Mouse (Mus musculus): ENCODE measurements at regions not wholly inside any gene's neighbourhood (a gene's known extent, or its start where the extent isn't known, plus 50 kb on each side); places are given as distances from the start of the nearest gene placed in this dataset.
"Not testable (repeated sequence)": the region's sequence is repeated elsewhere in the genome, so short reads cannot be mapped to it uniquely, and the experiment has no call there.

DNA sequence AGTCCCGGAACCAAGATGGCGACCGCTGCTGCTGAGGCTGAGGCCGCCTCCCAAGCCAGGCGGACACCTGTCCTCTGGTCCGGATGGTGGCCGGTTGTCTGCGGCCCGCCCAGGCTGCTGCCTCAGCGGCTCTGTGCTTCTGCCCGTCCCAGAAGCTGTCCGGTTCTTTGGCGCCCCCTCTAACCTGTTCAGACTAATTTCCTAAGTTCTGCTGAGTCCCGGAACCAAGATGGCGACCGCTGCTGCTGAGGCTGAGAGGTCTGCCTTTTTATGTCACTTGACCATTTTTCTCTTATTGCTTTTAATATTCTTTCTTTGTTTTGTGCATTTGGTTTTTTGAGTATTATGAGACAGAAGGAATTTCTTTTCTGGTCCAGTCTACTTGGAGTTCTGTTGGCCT is 140.4 kb downstream of the Gm11077 start:
- WGBS: 94% methylated on average over 11 of the region's 16 CpGs
- H3K9ac ChIP-seq: not testable (repeated sequence)

DNA sequence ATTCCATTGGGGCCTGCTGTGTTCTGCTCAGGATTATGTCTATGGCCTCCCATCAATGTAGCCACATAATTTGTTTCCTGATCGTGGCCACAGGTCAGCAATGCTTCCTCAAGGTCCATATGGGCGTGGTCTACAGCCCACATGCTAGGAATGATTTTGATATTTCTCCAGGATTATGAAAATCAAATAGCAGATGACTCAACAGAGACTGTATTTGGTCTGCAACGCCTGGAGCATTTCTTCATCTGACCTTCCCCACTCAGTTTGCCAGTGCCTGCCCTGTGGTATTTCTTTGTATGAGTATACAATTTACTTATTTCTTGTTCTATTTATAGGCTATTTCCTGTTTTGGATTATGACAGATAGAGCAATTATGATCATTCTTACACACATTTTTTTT is 145.7 kb downstream of the Gm11077 start:
- H3K4me2 ChIP-seq (replicated peaks): no peak overlapping the region
- H3K9ac ChIP-seq: no peak overlapping the region

More for the DNA sequence above, 140.4 kb downstream of the Gm11077 start:
- H3K36me3 ChIP-seq; H3K4me1 ChIP-seq; H3K4me3 ChIP-seq; H3K27me3 ChIP-seq; ATAC-seq (ENCODE audit: insufficient number of reproducible peaks, insufficient read depth, low FRiP score, low TSS enrichment); H3K27ac ChIP-seq; H3K9me3 ChIP-seq; H3K4me2 ChIP-seq (replicated peaks): not testable (repeated sequence)

GRCm38 (mm10) chr6:140883651-140884050 is 154.6 kb downstream of the Gm11077 start:
- Histone ChIP-seq H3K27ac (no peak overlapping the region), H3K27me3 (no peaks in the 10 kb centered on the region), H3K4me2 (replicated peaks) (no peak overlapping the region), H3K9ac (no peak overlapping the region), H3K36me3 (no peaks in the 10 kb centered on the region), H3K9me3 (no peaks in the 10 kb centered on the region), H3K4me3 (no peak overlapping the region), H3K4me1 (no peaks in the 10 kb centered on the region)
- no peak for ATAC-seq (ENCODE audit: insufficient number of reproducible peaks, insufficient read depth, low FRiP score, low TSS enrichment)

More for the DNA sequence above, 145.7 kb downstream of the Gm11077 start:
- Histone ChIP-seq H3K27me3 (no peaks in the 10 kb centered on the region), H3K9me3 (no peaks in the 10 kb centered on the region), H3K4me1 (no peaks in the 10 kb centered on the region), H3K36me3 (no peaks in the 10 kb centered on the region), H3K4me3 (no peak overlapping the region), H3K27ac (no peak overlapping the region)
- ATAC-seq (ENCODE audit: insufficient number of reproducible peaks, insufficient read depth, low FRiP score, low TSS enrichment): no peak
- 62% methylated on average over 3 of the region's 3 CpGs for WGBS

DNA sequence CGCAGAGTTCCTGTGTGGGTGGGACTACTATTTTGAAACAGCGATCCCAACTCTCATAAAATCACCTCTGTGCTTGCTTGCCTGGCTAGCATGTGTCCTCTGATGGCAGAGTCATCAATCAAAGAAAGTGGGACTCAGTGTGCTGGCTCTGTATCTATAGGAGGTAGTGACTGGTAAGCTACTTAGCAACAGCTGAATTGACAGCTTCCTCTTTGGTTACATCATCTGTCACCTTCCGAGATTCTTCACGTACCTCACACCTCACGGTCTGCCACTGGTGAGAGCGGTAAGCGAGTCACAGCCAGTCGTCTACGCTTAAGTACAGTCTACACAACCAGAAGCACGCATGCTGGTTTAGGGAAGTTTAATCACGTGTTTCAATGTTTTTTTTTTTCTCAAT is 159.5 kb downstream of the Gm11077 start:
- Histone ChIP-seq H3K9ac (no peak overlapping the region), H3K27me3 (no peaks in the 10 kb centered on the region), H3K4me3 (no peak overlapping the region), H3K4me1 (no peaks in the 10 kb centered on the region), H3K4me2 (replicated peaks) (no peak overlapping the region), H3K36me3 (no peaks in the 10 kb centered on the region), H3K27ac (no peak overlapping the region), H3K9me3 (no peaks in the 10 kb centered on the region)
- ATAC-seq (ENCODE audit: insufficient number of reproducible peaks, insufficient read depth, low FRiP score, low TSS enrichment): no peak
- WGBS: 70% methylated on average over 11 of the region's 11 CpGs

DNA sequence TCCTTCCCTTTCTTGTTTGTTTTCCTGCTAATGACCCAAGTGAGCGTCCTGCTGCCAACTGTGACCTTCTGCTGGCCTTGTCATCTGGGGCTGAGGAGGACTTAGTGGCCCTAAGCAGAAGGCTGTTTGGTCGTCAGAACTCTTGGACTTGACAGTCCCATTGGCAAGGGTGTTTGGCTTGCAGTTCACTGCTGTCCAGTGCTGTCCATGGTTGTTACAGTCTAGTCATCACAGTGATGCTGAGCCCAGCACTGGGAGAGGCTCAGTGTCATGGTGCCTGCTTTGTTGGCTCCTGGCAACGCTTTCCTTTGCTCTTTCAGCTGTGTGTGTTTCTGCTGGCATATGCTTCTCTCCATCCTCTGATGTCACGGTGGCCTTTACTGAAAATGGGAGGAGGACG is 161.0 kb downstream of the Gm11077 start:
- Histone ChIP-seq H3K27ac (no peak overlapping the region), H3K36me3 (no peaks in the 10 kb centered on the region), H3K27me3 (no peaks in the 10 kb centered on the region), H3K4me3 (no peak overlapping the region), H3K9ac (no peak overlapping the region), H3K9me3 (no peaks in the 10 kb centered on the region), H3K4me2 (replicated peaks) (no peak overlapping the region), H3K4me1 (no peaks in the 10 kb centered on the region)
- ATAC-seq (ENCODE audit: insufficient number of reproducible peaks, insufficient read depth, low FRiP score, low TSS enrichment): no peak
- 66% methylated on average over 5 of the region's 5 CpGs for WGBS

- H3K4me1 ChIP-seq: no peaks in the 10 kb centered on the region
Observed at GRCm38 (mm10) chr6:140890591-140890990, 161.5 kb downstream of the Gm11077 start.

GRCm38 (mm10) chr6:140894467-140894866 is 165.4 kb downstream of the Gm11077 start:
- Histone ChIP-seq H3K9me3 (no peaks in the 10 kb centered on the region), H3K4me1 (no peaks in the 10 kb centered on the region), H3K27me3 (no peaks in the 10 kb centered on the region), H3K36me3 (no peaks in the 10 kb centered on the region), H3K4me2 (replicated peaks) (no peak overlapping the region), H3K27ac (0 out of 2 replicates have a peak overlapping the region, but pooled peaks have one; percentile 17), H3K9ac (no peak overlapping the region), H3K4me3 (no peak overlapping the region)
- no peak for ATAC-seq (ENCODE audit: insufficient number of reproducible peaks, insufficient read depth, low FRiP score, low TSS enrichment)
- 43% methylated on average over 11 of the region's 11 CpGs for WGBS

More at GRCm38 (mm10) chr6:140890591-140890990, 161.5 kb downstream of the Gm11077 start:
- no peak overlapping the region for H3K4me2 ChIP-seq (replicated peaks)
- no peak for ATAC-seq (ENCODE audit: insufficient number of reproducible peaks, insufficient read depth, low FRiP score, low TSS enrichment)
- no peaks in the 10 kb centered on the region for H3K9me3 ChIP-seq
- H3K27me3 ChIP-seq: no peaks in the 10 kb centered on the region
- no peak overlapping the region for H3K9ac ChIP-seq
- H3K36me3 ChIP-seq: no peaks in the 10 kb centered on the region
- WGBS: 86% methylated on average over 2 of the region's 2 CpGs
- no peak overlapping the region for H3K27ac ChIP-seq
- no peak overlapping the region for H3K4me3 ChIP-seq

DNA sequence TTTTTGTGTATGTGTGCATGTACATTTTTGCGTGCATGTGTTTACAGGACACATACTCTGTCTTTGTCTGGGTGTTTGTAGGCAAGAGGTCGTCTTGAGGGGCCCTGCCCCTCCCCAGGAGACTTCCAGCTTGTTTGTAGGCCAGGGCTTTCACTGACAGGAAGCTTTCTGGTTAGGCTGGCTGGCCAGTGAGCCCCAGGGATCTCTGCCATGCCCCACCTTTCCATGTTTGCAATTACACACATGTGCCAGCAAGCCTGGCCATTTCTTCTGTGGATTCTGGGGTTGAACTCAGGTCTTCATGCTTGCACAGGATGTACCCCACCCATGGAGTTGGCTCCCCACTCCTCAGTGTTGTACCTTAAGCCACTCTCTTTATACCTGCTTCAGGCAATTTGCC is 166.4 kb downstream of the Gm11077 start:
- Histone ChIP-seq H3K4me2 (replicated peaks) (no peak overlapping the region), H3K36me3 (no peaks in the 10 kb centered on the region), H3K27me3 (no peaks in the 10 kb centered on the region), H3K9ac (no peak overlapping the region), H3K27ac (no peak overlapping the region), H3K4me1 (no peaks in the 10 kb centered on the region), H3K4me3 (no peak overlapping the region), H3K9me3 (no peaks in the 10 kb centered on the region)
- 46% methylated on average over 2 of the region's 2 CpGs for WGBS
- ATAC-seq (ENCODE audit: insufficient number of reproducible peaks, insufficient read depth, low FRiP score, low TSS enrichment): no peak

DNA sequence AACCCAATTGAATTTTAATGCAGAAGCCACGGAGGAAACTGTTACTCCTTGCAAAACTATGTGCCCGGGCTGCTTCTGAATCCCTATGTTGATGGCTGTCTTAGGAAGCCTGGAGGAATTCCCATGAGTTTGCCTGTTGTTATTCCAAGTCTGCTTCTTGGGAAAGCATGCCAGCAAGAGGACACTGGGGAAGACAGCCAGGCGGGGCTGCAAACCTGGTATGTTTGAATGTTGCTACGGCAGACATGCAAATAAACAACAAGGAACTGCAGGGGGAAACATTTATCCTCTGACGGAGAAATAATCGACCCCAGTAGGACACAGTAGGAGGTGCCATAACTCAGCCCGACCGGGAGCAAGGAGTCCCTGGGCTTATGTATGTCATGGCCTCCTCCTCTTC is 168.0 kb downstream of the Gm11077 start:
- WGBS: 40% methylated on average over 8 of the region's 8 CpGs
- Histone ChIP-seq H3K4me2 (replicated peaks) (no peak overlapping the region), H3K4me1 (no peaks in the 10 kb centered on the region), H3K27ac (no peak overlapping the region), H3K4me3 (no peak overlapping the region), H3K9ac (no peak overlapping the region), H3K36me3 (no peaks in the 10 kb centered on the region), H3K27me3 (no peaks in the 10 kb centered on the region), H3K9me3 (no peaks in the 10 kb centered on the region)
- no peak for ATAC-seq (ENCODE audit: insufficient number of reproducible peaks, insufficient read depth, low FRiP score, low TSS enrichment)

DNA sequence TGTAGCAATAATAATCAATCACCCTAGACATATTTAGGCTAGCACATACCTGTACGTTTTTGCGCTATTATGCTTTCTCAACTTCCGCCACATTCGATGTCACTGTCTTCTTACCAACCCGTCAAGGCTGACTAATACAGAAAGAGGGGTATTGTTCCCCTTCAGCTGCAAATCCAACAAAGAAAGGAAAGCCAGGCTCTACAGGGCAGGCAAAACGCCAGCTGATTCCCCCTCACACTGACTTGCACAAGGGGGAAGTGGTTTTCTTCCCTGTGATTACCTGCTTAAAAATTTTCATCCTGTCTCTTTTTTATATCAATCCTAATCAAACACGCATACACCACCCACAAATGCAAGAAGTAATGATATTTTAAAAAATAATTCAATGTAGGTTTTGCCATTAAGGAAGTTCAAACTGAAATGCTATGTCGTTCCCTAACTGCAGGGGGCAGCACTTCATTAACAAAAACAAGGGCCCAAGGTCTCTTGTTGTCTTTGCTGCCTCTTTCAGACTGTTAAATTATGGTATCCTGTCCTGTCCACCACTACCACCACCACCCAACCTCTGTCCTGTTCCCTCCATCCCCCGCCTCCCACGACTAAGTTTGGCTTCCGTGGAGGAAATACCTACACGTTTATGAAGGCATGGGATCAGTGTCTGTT is 195.4 kb downstream of the Gm11077 start:
- Histone ChIP-seq H3K9me3 (no peaks in the 10 kb centered on the region), H3K36me3 (no peaks in the 10 kb centered on the region), H3K4me2 (replicated peaks) (no peak overlapping the region), H3K9ac (no peak overlapping the region), H3K4me3 (no peak overlapping the region), H3K27me3 (no peaks in the 10 kb centered on the region), H3K4me1 (no peaks in the 10 kb centered on the region), H3K27ac (no peak overlapping the region)
- 53% methylated on average over 12 of the region's 12 CpGs for WGBS
- no peak for ATAC-seq (ENCODE audit: insufficient number of reproducible peaks, insufficient read depth, low FRiP score, low TSS enrichment)

DNA sequence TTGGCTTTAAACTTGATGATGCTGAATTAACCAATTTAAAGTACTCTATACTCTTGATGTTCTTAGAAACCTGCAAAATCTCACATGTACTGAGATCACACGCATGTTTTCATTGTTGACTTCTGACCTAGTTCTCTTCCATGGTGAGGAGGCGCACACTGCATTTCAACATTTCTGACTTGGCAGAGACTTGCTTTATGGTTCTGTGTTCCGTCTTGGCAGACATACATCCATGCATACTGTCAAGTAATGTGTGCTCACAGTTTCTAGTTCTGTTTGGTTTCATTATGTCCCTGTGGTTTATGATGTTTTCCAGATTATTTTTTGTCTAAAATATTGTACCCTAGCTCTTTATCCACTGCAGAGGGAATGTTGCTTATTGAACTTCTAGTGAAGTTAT is 198.5 kb downstream of the Gm11077 start:
- no peaks in the 10 kb centered on the region for H3K9me3 ChIP-seq
- no peak overlapping the region for H3K4me2 ChIP-seq (replicated peaks)
- no peaks in the 10 kb centered on the region for H3K4me1 ChIP-seq
- ATAC-seq (ENCODE audit: insufficient number of reproducible peaks, insufficient read depth, low FRiP score, low TSS enrichment): no peak
- H3K36me3 ChIP-seq: no peaks in the 10 kb centered on the region
- H3K27ac ChIP-seq: no peak overlapping the region
- 88% methylated on average over 3 of the region's 3 CpGs for WGBS
- no peaks in the 10 kb centered on the region for H3K27me3 ChIP-seq
- no peak overlapping the region for H3K9ac ChIP-seq
- H3K4me3 ChIP-seq: no peak overlapping the region

DNA sequence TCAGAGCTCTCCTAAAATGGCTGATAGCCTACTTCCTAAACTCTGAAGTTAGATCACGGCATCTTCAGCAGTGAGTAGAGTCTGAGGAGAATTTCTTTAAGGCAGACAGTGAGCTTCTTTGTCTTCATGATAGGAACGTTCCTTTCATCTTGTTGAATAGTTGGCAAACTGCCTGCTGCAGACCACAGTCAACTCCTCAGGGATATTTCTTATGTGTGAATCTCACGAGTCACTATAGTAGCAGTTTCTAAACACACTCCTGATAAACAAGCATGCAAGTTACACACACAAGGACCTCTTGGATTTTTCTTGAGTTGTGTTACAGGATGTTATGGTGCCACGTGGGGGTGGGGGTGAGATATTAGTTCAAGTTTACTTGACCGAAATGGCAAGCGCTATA is 205.2 kb downstream of the Gm11077 start:
- Histone ChIP-seq H3K4me1 (no peaks in the 10 kb centered on the region), H3K9ac (no peak overlapping the region), H3K4me3 (no peak overlapping the region), H3K27ac (no peak overlapping the region), H3K27me3 (no peaks in the 10 kb centered on the region), H3K36me3 (no peaks in the 10 kb centered on the region), H3K9me3 (no peaks in the 10 kb centered on the region), H3K4me2 (replicated peaks) (no peak overlapping the region)
- no peak for ATAC-seq (ENCODE audit: insufficient number of reproducible peaks, insufficient read depth, low FRiP score, low TSS enrichment)
- WGBS: 71% methylated on average over 6 of the region's 6 CpGs

DNA sequence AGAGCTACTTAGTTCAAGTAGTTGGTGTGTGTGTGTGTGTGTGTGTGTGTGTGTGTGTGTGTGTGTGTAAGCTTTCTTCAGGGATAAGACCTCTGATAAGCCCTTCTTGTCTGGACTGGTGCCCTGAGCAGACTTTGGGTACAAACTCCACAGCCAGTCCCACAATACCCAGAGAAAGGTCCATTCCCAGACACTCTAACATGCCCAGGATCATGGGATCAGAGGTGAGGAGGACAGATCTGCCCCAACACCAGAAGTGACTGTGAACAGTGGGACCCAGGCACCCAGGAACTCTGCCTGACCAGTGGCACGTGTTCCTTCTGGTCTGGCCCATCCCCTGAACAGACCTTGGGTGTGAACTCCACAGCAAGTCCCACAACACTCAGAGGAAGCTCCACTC is 208.9 kb downstream of the Gm11077 start:
- H3K4me3 ChIP-seq: no peak overlapping the region
- ATAC-seq (ENCODE audit: insufficient number of reproducible peaks, insufficient read depth, low FRiP score, low TSS enrichment): no peak
- H3K27ac ChIP-seq: no peak overlapping the region
- no peak overlapping the region for H3K9ac ChIP-seq
- no peaks in the 10 kb centered on the region for H3K9me3 ChIP-seq
- H3K4me1 ChIP-seq: no peaks in the 10 kb centered on the region
- H3K36me3 ChIP-seq: no peaks in the 10 kb centered on the region
- 82% methylated on average over 1 of the region's 1 CpGs for WGBS
- no peak overlapping the region for H3K4me2 ChIP-seq (replicated peaks)
- H3K27me3 ChIP-seq: no peaks in the 10 kb centered on the region
